Mouse (Mus musculus) kidney, adult 2 months (tissue): Measurements from ENCODE around the gene Mief1. TPM values are rescaled to one million over a fixed set of nuclear protein-coding genes. Genes with fewer than 3 reads are reported as not detected.

Experiments used
- DNase-seq: peaks from one replicate; pipeline ENCODE4 v3.0.0; 2021
- H3K27ac ChIP-seq: fragments of 200-500 bp; 2 replicates; pipeline ENCODE4 v1.5.1; 2012; ENCODE audit warnings: low read depth, low read length, control low read depth, inconsistent platforms; ENCODE audit not compliant: insufficient read depth
- H3K27me3 ChIP-seq: fragments of 200-500 bp; replicated peaks from 2 replicates; pipeline ENCODE4 v1.6.1; 2012; ENCODE audit warnings: mild to moderate bottlenecking, moderate library complexity, low read length, inconsistent platforms; ENCODE audit not compliant: control insufficient read depth, insufficient read depth
- H3K36me3 ChIP-seq: fragments of 200-500 bp; 2 replicates; pipeline ENCODE4 v1.6.1; 2012; ENCODE audit warnings: mild to moderate bottlenecking, moderate library complexity, low read length, inconsistent platforms; ENCODE audit not compliant: control insufficient read depth, insufficient read depth
- H3K4me1 ChIP-seq: fragments of 200-500 bp; 2 replicates; pipeline ENCODE4 v1.6.1; 2011; ENCODE audit warnings: low read length; ENCODE audit not compliant: control insufficient read depth, insufficient read depth
- H3K4me3 ChIP-seq: fragments of 200-500 bp; 2 replicates; pipeline ENCODE4 v1.5.1; 2011; ENCODE audit warnings: mild to moderate bottlenecking, low read depth, low read length, control low read depth; ENCODE audit not compliant: insufficient read depth
- CTCF ChIP-seq: fragments of 200-500 bp; conservative IDR thresholded peaks from 2 replicates; pipeline ENCODE4 v1.5.1; 2011; ENCODE audit warnings: low read depth, mild to moderate bottlenecking, control low read depth, low read length, moderate library complexity, mixed read lengths; ENCODE audit not compliant: insufficient read depth, insufficient read length
- POLR2A ChIP-seq: fragments of 200-500 bp; IDR thresholded peaks from one replicate; pipeline ENCODE4 v1.6.1; 2011; ENCODE audit warnings: low read depth, low read length, control low read depth
- WGBS: fragments of 180-500 bp; shearing (Covaris S2); methylation state at CpG from one replicate; pipeline ENCODE4 v1.1.7; 2018; 5-methylcytosine and 5-hydroxymethylcytosine counted together
- polyA plus RNA-seq: library from polyadenylated mRNA; depleted of rRNA; stranded (reverse); fragments of >200 nt; gene quantifications from 2 replicates; pipeline ENCODE4 v1.2.3, GENCODE M21; 2012; rRNA removed

Gene Mief1
- polyA plus RNA-seq = 16.3 and 16.9 TPM in 2 replicates

GRCm38 (mm10) chr15:80233733-80234509 is at the start of gene Mief1:
Mief1 (plus strand) TSS chr15:80234018.
- WGBS = under 1% methylated on average over 67 of the region's 67 CpGs
- Histone ChIP-seq H3K4me3 (peak within 1 kb of the TSS; percentile 98), H3K4me1 (peaks cover 5% of the 10 kb centered on the region; the same call in 1 of the 2 replicates), H3K27me3 (no peaks in the 10 kb centered on the region), H3K36me3 (no peaks in the 10 kb centered on the region; the same call in none of the 2 replicates), H3K27ac (peak within 1 kb of the TSS; percentile 74)
- peak; percentile 99 for DNase-seq
- TF ChIP-seq POLR2A (peak; percentile 55), CTCF (peak; percentile 26; the same call in 1 of the 2 replicates)

- H3K27me3 ChIP-seq = no peaks in the 10 kb centered on the region
- H3K4me3 ChIP-seq = peak overlapping the region; percentile 52
- peak overlapping the region; percentile 88 for H3K27ac ChIP-seq
- peak; percentile 94 for DNase-seq
- peaks cover 39% of the 10 kb centered on the region for H3K4me1 ChIP-seq
- 56% methylated on average over 5 of the region's 5 CpGs for WGBS
- TF ChIP-seq POLR2A = no peak
- no peak for TF ChIP-seq CTCF
- no peaks in the 10 kb centered on the region for H3K36me3 ChIP-seq
Measured at GRCm38 (mm10) chr15:80188927-80189326, 44.9 kb upstream of the Mief1 start.

- H3K4me3 ChIP-seq = peak overlapping the region; percentile 52
- no peaks in the 10 kb centered on the region for H3K27me3 ChIP-seq
- H3K27ac ChIP-seq = peak overlapping the region; percentile 88
- no peak for TF ChIP-seq CTCF
- peak; percentile 52 for TF ChIP-seq POLR2A
- DNase-seq = peak; percentile 89
- peaks cover 40% of the 10 kb centered on the region for H3K4me1 ChIP-seq
- 51% methylated on average over 4 of the region's 4 CpGs for WGBS
- H3K36me3 ChIP-seq = no peaks in the 10 kb centered on the region
Measured at GRCm38 (mm10) chr15:80190075-80190474, 43.7 kb upstream of the Mief1 start.

GRCm38 (mm10) chr15:80191585-80192245 is 42.1 kb upstream of the Mief1 start:
- 37% methylated on average over 8 of the region's 8 CpGs for WGBS
- H3K4me3 ChIP-seq = peak overlapping the region; percentile 32; the same call in 1 of the 2 replicates
- peak; percentile 90 for DNase-seq

GRCm38 (mm10) chr15:80192246-80192585 is 41.6 kb upstream of the Mief1 start:
- DNase-seq = no peak
- Histone ChIP-seq H3K4me1 (peaks cover 29% of the 10 kb centered on the region; the same call in 1 of the 2 replicates), H3K4me3 (peak overlapping the region; percentile 27; the same call in 1 of the 2 replicates), H3K27me3 (no peaks in the 10 kb centered on the region), H3K36me3 (no peaks in the 10 kb centered on the region), H3K27ac (peak overlapping the region; percentile 90)
- WGBS = 67% methylated on average over 6 of the region's 6 CpGs
- TF ChIP-seq POLR2A = no peak
- no peak for TF ChIP-seq CTCF

More at GRCm38 (mm10) chr15:80191585-80192245, 42.1 kb upstream of the Mief1 start:
- TF ChIP-seq POLR2A (no peak), CTCF (no peak)
- peaks cover 30% of the 10 kb centered on the region; the same call in 1 of the 2 replicates for H3K4me1 ChIP-seq
- no peaks in the 10 kb centered on the region for H3K27me3 ChIP-seq
- no peaks in the 10 kb centered on the region for H3K36me3 ChIP-seq
- peak overlapping the region; percentile 90 for H3K27ac ChIP-seq

- no peaks in the 10 kb centered on the region for H3K27me3 ChIP-seq
- peak; percentile 66 for DNase-seq
- WGBS = 61% methylated on average over 7 of the region's 7 CpGs
- TF ChIP-seq CTCF (no peak), POLR2A (no peak)
- peaks cover 28% of the 10 kb centered on the region; the same call in 1 of the 2 replicates for H3K4me1 ChIP-seq
- H3K36me3 ChIP-seq = no peaks in the 10 kb centered on the region
- peak overlapping the region; percentile 18 for H3K27ac ChIP-seq
- H3K4me3 ChIP-seq = peak overlapping the region; percentile 24
Measured at GRCm38 (mm10) chr15:80192847-80193246, 41.0 kb upstream of the Mief1 start.

- no peak for TF ChIP-seq CTCF
- TF ChIP-seq POLR2A = no peak
- H3K27me3 ChIP-seq = no peaks in the 10 kb centered on the region
- no peak overlapping the region for H3K27ac ChIP-seq
- H3K4me1 ChIP-seq = peaks cover 10% of the 10 kb centered on the region
- no peak overlapping the region for H3K4me3 ChIP-seq
- WGBS = 91% methylated on average over 2 of the region's 2 CpGs
- no peaks in the 10 kb centered on the region for H3K36me3 ChIP-seq
- no peak for DNase-seq
Measured at GRCm38 (mm10) chr15:80199556-80199955, 34.3 kb upstream of the Mief1 start.
